Mouse (Mus musculus): ENCODE data around the gene Itpr3. TPM values are rescaled to one million over a fixed set of nuclear protein-coding genes. Genes with fewer than 3 reads are reported as not detected.

Itpr3 gene
- polyA plus RNA-seq, 1 experiment from 2014 or later = 2.2 TPM

Small RNA genes within 50 kb of the gene (microRNA-seq; reads per million reads assigned to microRNA genes)
- gene Mir7677 = not detected

Other genes starting within 250 kb of the Itpr3 start
- 123 and 132 TPM in 2 replicates for gene Nkx2-5, start 212.3 kb upstream of the Itpr3 start, polyA plus RNA-seq (2015; fragmentation: Nextera tagmentation; extraction: Ambion mirVana)
- 6.2 and 6.9 TPM in 2 replicates for gene Kifc5b, start 140.2 kb upstream of the Itpr3 start, polyA plus RNA-seq (2015; fragmentation: Nextera tagmentation; extraction: Ambion mirVana)
- 7.5 and 8.7 TPM in 2 replicates for gene Phf1, start 124.3 kb upstream of the Itpr3 start, polyA plus RNA-seq (2015; fragmentation: Nextera tagmentation; extraction: Ambion mirVana)
- 163 and 169 TPM in 2 replicates for gene Cuta, start 117.7 kb upstream of the Itpr3 start, polyA plus RNA-seq (2015; fragmentation: Nextera tagmentation; extraction: Ambion mirVana)
- 1.2 and 1.3 TPM in 2 replicates for gene Syngap1, start 116.1 kb upstream of the Itpr3 start, polyA plus RNA-seq (2015; fragmentation: Nextera tagmentation; extraction: Ambion mirVana)
- gene Zbtb9, start 84.1 kb upstream of the Itpr3 start, polyA plus RNA-seq (2015; fragmentation: Nextera tagmentation; extraction: Ambion mirVana) = 10.0 and 12.0 TPM in 2 replicates
- 5.8 and 6.2 TPM in 2 replicates for gene Bak1, start 28.3 kb upstream of the Itpr3 start, polyA plus RNA-seq (2015; fragmentation: Nextera tagmentation; extraction: Ambion mirVana)
- 272 and 283 TPM in 2 replicates for gene Uqcc2, start 76.6 kb downstream of the Itpr3 start, polyA plus RNA-seq (2015; fragmentation: Nextera tagmentation; extraction: Ambion mirVana)
- gene Ip6k3, start 110.5 kb downstream of the Itpr3 start, polyA plus RNA-seq (2015; fragmentation: Nextera tagmentation; extraction: Ambion mirVana) = 0.44 and 0.49 TPM in 2 replicates
- 6.3 and 8.7 TPM in 2 replicates for gene Lemd2, start 147.2 kb downstream of the Itpr3 start, polyA plus RNA-seq (2015; fragmentation: Nextera tagmentation; extraction: Ambion mirVana)

Measured in heart, embryonic 16.5 days (tissue).